Mouse (Mus musculus) A20 (cell line): ENCODE measurements around the gene Aff3.

Experiments
- DNase-seq: peaks from one replicate; pipeline ENCODE4 v3.0.0-alpha.2; 2011; ENCODE audit warnings: low read depth, low spot score

Gene Aff3

GRCm38 (mm10) chr1:38545282-38545945 lies 119.3 kb downstream of the Aff3 start:
- no peak for DNase-seq

- no peak for DNase-seq
Measured at GRCm38 (mm10) chr1:38544501-38544900, 120.3 kb downstream of the Aff3 start.

- no peak for DNase-seq
Measured at GRCm38 (mm10) chr1:38541536-38541935, 123.2 kb downstream of the Aff3 start.

- DNase-seq: no peak
Measured at GRCm38 (mm10) chr1:38536929-38537540, 127.7 kb downstream of the Aff3 start.

- no peak for DNase-seq
Measured at GRCm38 (mm10) chr1:38532581-38532980, 132.2 kb downstream of the Aff3 start.

GRCm38 (mm10) chr1:38528607-38529006 lies 136.1 kb downstream of the Aff3 start:
- no peak for DNase-seq

GRCm38 (mm10) chr1:38526568-38526967 lies 138.2 kb downstream of the Aff3 start:
- no peak for DNase-seq

GRCm38 (mm10) chr1:38521651-38522050 lies 143.1 kb downstream of the Aff3 start:
- no peak for DNase-seq

GRCm38 (mm10) chr1:38516225-38516624 lies 148.5 kb downstream of the Aff3 start:
- no peak for DNase-seq

- DNase-seq: no peak
Measured at GRCm38 (mm10) chr1:38514634-38515011, 150.1 kb downstream of the Aff3 start.

- no peak for DNase-seq
Measured at GRCm38 (mm10) chr1:38513970-38514633, 150.7 kb downstream of the Aff3 start.

- DNase-seq: no peak
Measured at GRCm38 (mm10) chr1:38512258-38513081, 152.3 kb downstream of the Aff3 start.

- DNase-seq: no peak
Measured at GRCm38 (mm10) chr1:38511076-38511475, 153.7 kb downstream of the Aff3 start.

- no peak for DNase-seq
Measured at GRCm38 (mm10) chr1:38509301-38509700, 155.5 kb downstream of the Aff3 start.

- DNase-seq: no peak
Measured at GRCm38 (mm10) chr1:38507636-38508179, 157.0 kb downstream of the Aff3 start.

GRCm38 (mm10) chr1:38506396-38506795 lies 158.4 kb downstream of the Aff3 start:
- no peak for DNase-seq

GRCm38 (mm10) chr1:38503431-38504089 lies 161.2 kb downstream of the Aff3 start:
- no peak for DNase-seq

GRCm38 (mm10) chr1:38502797-38503196 lies 162.0 kb downstream of the Aff3 start:
- DNase-seq: no peak

- DNase-seq: no peak
Measured at GRCm38 (mm10) chr1:38501231-38501630, 163.5 kb downstream of the Aff3 start.

GRCm38 (mm10) chr1:38499500-38499899 lies 165.3 kb downstream of the Aff3 start:
- no peak for DNase-seq

- no peak for DNase-seq
Measured at GRCm38 (mm10) chr1:38497576-38497975, 167.2 kb downstream of the Aff3 start.
